Mouse (Mus musculus): Measurements from ENCODE around the gene Arhgef26. TPM values are rescaled to one million over a fixed set of nuclear protein-coding genes. Genes with fewer than 3 reads are reported as not detected.
A peak's percentile ranks its signal among the peaks of the same experiment; 100 is the strongest.

Arhgef26 gene
- total and polyA plus RNA-seq, 2 experiments from 2014 or later: 19.8 to 24.0 TPM

GRCm38 (mm10) chr3:62506488-62507205 lies 168.5 kb downstream of the Arhgef26 start, which contains the start of gene Dhx36:
Gene Dhx36 (minus strand): TSS chr3:62507004.
- WGBS: 2% methylated on average over 66 of the region's 66 CpGs
- H3K4me1 ChIP-seq (ENCODE audit: insufficient read depth): peaks cover 14% of the 10 kb centered on the region
- peak within 1 kb of the TSS; percentile 99 for H3K4me3 ChIP-seq (ENCODE audit: low read depth, low read length)
- TF ChIP-seq CTCF (IDR thresholded peaks at IDR 0.05; ENCODE audit: low read depth): no peak
- DNase-seq (peak; percentile 99), ATAC-seq (peak; percentile 99)
- no peaks in the 10 kb centered on the region for H3K36me3 ChIP-seq (ENCODE audit: insufficient read depth)
- H3K27me3 ChIP-seq (ENCODE audit: insufficient read depth, low read length): no peaks in the 10 kb centered on the region
- H3K9ac ChIP-seq: peak within 1 kb of the TSS; percentile 91
- peak within 1 kb of the TSS; percentile 62 for H3K4me2 ChIP-seq (ENCODE audit: low read depth)
- H3K9me3 ChIP-seq (ENCODE audit: low read length): no peaks in the 10 kb centered on the region
- peak within 1 kb of the TSS; percentile 98 for H3K27ac ChIP-seq (ENCODE audit: low read depth, low read length)

- H3K36me3 ChIP-seq (ENCODE audit: insufficient read depth): no peaks in the 10 kb centered on the region
- no peaks in the 10 kb centered on the region for H3K27me3 ChIP-seq (ENCODE audit: insufficient read depth, low read length)
- 32% methylated on average over 5 of the region's 5 CpGs for WGBS
- H3K4me2 ChIP-seq (ENCODE audit: low read depth): peak overlapping the region; percentile 62
- no peaks in the 10 kb centered on the region for H3K9me3 ChIP-seq (ENCODE audit: low read length)
- ATAC-seq (no peak), DNase-seq (no peak)
- peak overlapping the region; percentile 99 for H3K4me3 ChIP-seq (ENCODE audit: low read depth, low read length)
- no peak overlapping the region for H3K9ac ChIP-seq
- H3K27ac ChIP-seq (ENCODE audit: low read depth, low read length): no peak overlapping the region
- no peak for TF ChIP-seq CTCF (IDR thresholded peaks at IDR 0.05; ENCODE audit: low read depth)
- peaks cover 14% of the 10 kb centered on the region for H3K4me1 ChIP-seq (ENCODE audit: insufficient read depth)
Observed at GRCm38 (mm10) chr3:62507206-62507647, 169.1 kb downstream of the Arhgef26 start.

Other genes with a start within 250 kb of the Arhgef26 start
- gene Dhx36, start 168.7 kb downstream of the Arhgef26 start, total RNA-seq (2014; rRNA removed): 81.0 and 90.5 TPM in 2 replicates
- 24.3 and 29.0 TPM in 2 replicates for gene Dhx36, start 168.7 kb downstream of the Arhgef26 start, polyA plus RNA-seq (2015; fragmentation: Nextera tagmentation; extraction: Ambion mirVana)

Measured in forebrain, postnatal 0 days (tissue).